Mouse (Mus musculus) heart, embryonic 14.5 days (tissue): ENCODE measurements around the gene Hoxb2. TPM values are rescaled to one million over a fixed set of nuclear protein-coding genes. Genes with fewer than 3 reads are reported as not detected.

ENCODE experiments used
- ATAC-seq: fragments of 200-750 bp; cut with Nextera tagmentation; 2 replicates; pipeline ENCODE4 v1.8.0; 2017; ENCODE audit warnings: low read depth, moderate TSS enrichment; ENCODE audit not compliant: insufficient number of reproducible peaks, insufficient read depth, low FRiP score
- H3K27ac ChIP-seq, 2 experiments: fragments of 200-500 bp in 1 of 2; fragments of 300-500 bp in 1 of 2; sonication (generic) in 1 of 2; replicated peaks in 1 of 2; 2 replicates each; pipeline ENCODE4 v1.5.1; 2012 to 2014; ENCODE audit warnings: low read depth in 2 of 2, low read length in 2 of 2, control low read depth in 1 of 2, mild to moderate bottlenecking in 1 of 2, mixed read lengths in 1 of 2; ENCODE audit not compliant: control insufficient read depth in 1 of 2, insufficient read depth in 1 of 2
- H3K27me3 ChIP-seq: fragments of 300-500 bp; sonication (generic); 2 replicates; pipeline ENCODE4 v1.6.1; 2014; ENCODE audit warnings: mild to moderate bottlenecking, low read length, control low read depth; ENCODE audit not compliant: control insufficient read depth, insufficient read depth
- H3K36me3 ChIP-seq: fragments of 300-500 bp; sonication (generic); 2 replicates; pipeline ENCODE4 v1.6.1; 2014; ENCODE audit warnings: mild to moderate bottlenecking, control low read depth, low read length, mixed read lengths; ENCODE audit not compliant: control insufficient read depth, insufficient read depth
- H3K4me1 ChIP-seq, 2 experiments: fragments of 200-500 bp in 1 of 2; fragments of 300-500 bp in 1 of 2; sonication (generic) in 1 of 2; 2 replicates each; pipeline ENCODE4 v1.6.1; 2012 to 2014; ENCODE audit warnings: low read length in 2 of 2, control low read depth in 1 of 2, mixed read lengths in 1 of 2; ENCODE audit not compliant: control insufficient read depth in 2 of 2, insufficient read depth in 2 of 2
- H3K4me2 ChIP-seq: fragments of 300-500 bp; sonication (generic); 2 replicates; pipeline ENCODE4 v1.6.1; 2014; ENCODE audit warnings: mild to moderate bottlenecking, low read length
- H3K4me3 ChIP-seq, 2 experiments: fragments of 200-500 bp in 1 of 2; fragments of 300-500 bp in 1 of 2; sonication (generic) in 1 of 2; 2 replicates each; pipeline ENCODE4 v1.5.1; 2012 to 2014; ENCODE audit warnings: low read length in 2 of 2, mild to moderate bottlenecking in 2 of 2, control low read depth in 1 of 2, low read depth in 1 of 2, moderate library complexity in 1 of 2; ENCODE audit not compliant: control insufficient read depth in 1 of 2, insufficient read depth in 1 of 2
- H3K9ac ChIP-seq: fragments of 300-500 bp; sonication (generic); 2 replicates; pipeline ENCODE4 v1.6.1; 2014; ENCODE audit warnings: mild to moderate bottlenecking, low read length
- H3K9me3 ChIP-seq: fragments of 300-500 bp; sonication (generic); 2 replicates; pipeline ENCODE4 v1.6.1; 2016; ENCODE audit warnings: low read length, control low read depth; ENCODE audit not compliant: control insufficient read depth
- whole genome bisulfite sequencing: fragments of 180-500 bp; shearing (Covaris S2); extraction: QIAGEN DNeasy Blood & Tissue Kit; methylation state at CpG from one replicate; pipeline ENCODE4 v1.1.7; 2014; 5-methylcytosine and 5-hydroxymethylcytosine counted together
- polyA plus RNA-seq: library from polyadenylated mRNA; unstranded; fragments of >200 nt; fragmentation: Nextera tagmentation; extraction: Ambion mirVana; gene quantifications from 2 replicates; pipeline ENCODE4 v1.2.1, GENCODE M21; 2014

The Hoxb2 gene
- polyA plus RNA-seq, 1 experiment from 2014 or later: 2.9 TPM

DNA sequence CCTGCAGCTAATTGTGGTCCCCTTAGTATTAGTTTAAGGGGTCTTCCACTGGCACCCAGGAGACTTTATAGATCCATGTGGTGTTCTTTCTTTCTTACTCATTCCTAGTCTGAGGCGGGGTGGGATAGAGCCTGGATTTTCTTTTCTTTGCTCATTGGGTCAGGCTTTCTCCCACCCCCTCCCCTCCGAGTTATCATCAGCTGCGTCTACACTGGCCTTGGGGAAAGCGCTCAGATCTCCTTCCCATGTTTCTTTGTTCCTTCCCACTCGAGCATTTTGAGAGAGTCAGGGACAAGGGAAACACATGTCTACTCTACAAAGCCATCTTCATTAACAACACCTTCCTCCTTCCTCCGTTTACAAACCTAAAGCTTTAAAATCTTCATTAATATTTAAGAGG lies 13.3 kb upstream of the Hoxb2 start:
- whole genome bisulfite sequencing: 6% methylated on average over 6 of the region's 6 CpGs
- Histone ChIP-seq H3K27me3 (peaks cover 99% of the 10 kb centered on the region), H3K4me1 (peaks cover 0 to 6% of the 10 kb centered on the region in 2 experiments; a peak in 3 of 4 replicates), H3K4me2 (no peak overlapping the region), H3K4me3 (no peak overlapping the region), H3K9me3 (no peaks in the 10 kb centered on the region), H3K36me3 (no peaks in the 10 kb centered on the region), H3K27ac (no peak overlapping the region), H3K9ac (no peak overlapping the region)
- ATAC-seq: no peak

GRCm38 (mm10) chr11:96338957-96339855 lies 11.1 kb upstream of the Hoxb2 start:
- Histone ChIP-seq H3K9ac (no peak overlapping the region), H3K36me3 (no peaks in the 10 kb centered on the region), H3K27me3 (peaks cover 99% of the 10 kb centered on the region), H3K4me2 (no peak overlapping the region), H3K27ac (no peak overlapping the region), H3K4me3 (no peak overlapping the region), H3K4me1 (peaks cover 0 to 4% of the 10 kb centered on the region in 2 experiments; a peak in 2 of 4 replicates), H3K9me3 (no peaks in the 10 kb centered on the region)
- WGBS: 39% methylated on average over 7 of the region's 7 CpGs
- no peak for ATAC-seq

DNA sequence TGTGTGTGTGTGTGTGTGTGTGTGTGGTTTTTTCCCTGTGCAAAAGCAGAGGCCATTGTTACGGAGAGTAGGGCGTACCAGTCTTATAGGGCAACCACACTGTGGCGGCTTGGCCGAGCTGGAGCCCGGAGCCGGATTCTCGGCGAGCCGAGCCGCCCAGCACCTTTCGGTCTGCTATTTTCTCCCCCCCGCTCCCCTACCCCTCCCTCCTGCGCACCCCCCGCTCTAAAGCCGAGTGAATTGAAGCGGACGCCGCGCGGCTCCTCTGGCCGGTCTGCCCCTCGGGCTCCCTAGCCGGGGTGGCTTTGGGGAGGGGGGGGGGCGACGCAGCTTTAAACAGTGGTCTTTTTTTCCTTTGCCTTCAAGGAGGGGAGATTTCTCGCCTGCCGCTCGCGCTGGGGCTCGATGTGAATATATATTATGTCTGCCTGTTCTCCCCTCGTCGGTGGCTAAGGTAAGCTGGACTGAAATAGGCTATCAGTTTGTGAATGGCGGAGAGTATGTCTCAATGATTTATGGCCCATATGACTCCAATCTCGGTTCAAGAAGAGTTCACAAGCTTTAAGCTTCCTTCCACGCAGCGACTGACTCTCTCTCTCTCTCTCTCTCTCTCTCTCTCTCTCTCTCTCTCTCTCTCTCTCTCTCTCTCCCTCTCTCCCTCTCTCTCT lies 9.5 kb upstream of the Hoxb2 start:
- peaks cover 99% of the 10 kb centered on the region for H3K27me3 ChIP-seq
- peak overlapping the region; percentile 18 to 27 for H3K4me3 ChIP-seq
- H3K27ac ChIP-seq: no peak overlapping the region; a peak in 1 of 4 replicates
- no peaks in the 10 kb centered on the region for H3K36me3 ChIP-seq
- peak overlapping the region; percentile 31; the same call in 1 of the 2 replicates for H3K9ac ChIP-seq
- WGBS: 1% methylated on average over 34 of the region's 36 CpGs
- peaks cover 0 to 4% of the 10 kb centered on the region in 2 experiments; a peak in 2 of 4 replicates for H3K4me1 ChIP-seq
- H3K9me3 ChIP-seq: no peaks in the 10 kb centered on the region
- H3K4me2 ChIP-seq: peak overlapping the region; percentile 58
- no peak for ATAC-seq

GRCm38 (mm10) chr11:96341701-96342575 lies 8.4 kb upstream of the Hoxb2 start:
- Histone ChIP-seq H3K36me3 (no peaks in the 10 kb centered on the region), H3K4me3 (peak overlapping the region; percentile 31 to 38), H3K4me2 (peak overlapping the region; percentile 58), H3K9me3 (no peaks in the 10 kb centered on the region), H3K27me3 (peaks cover 99% of the 10 kb centered on the region), H3K9ac (peak overlapping the region; percentile 63), H3K4me1 (peaks cover 0 to 4% of the 10 kb centered on the region in 2 experiments; a peak in 2 of 4 replicates), H3K27ac (peak overlapping the region in 1 of 2 experiments; percentile 47; a peak in 2 of 4 replicates)
- ATAC-seq: no peak
- WGBS: 2% methylated on average over 40 of the region's 40 CpGs

GRCm38 (mm10) chr11:96342576-96342930 lies 7.8 kb upstream of the Hoxb2 start:
- H3K27ac ChIP-seq: no peak overlapping the region
- no peak for ATAC-seq
- WGBS: 12% methylated on average over 4 of the region's 4 CpGs
- no peak overlapping the region for H3K4me3 ChIP-seq
- no peak overlapping the region for H3K9ac ChIP-seq
- H3K36me3 ChIP-seq: no peaks in the 10 kb centered on the region
- H3K9me3 ChIP-seq: no peaks in the 10 kb centered on the region
- peak overlapping the region; percentile 58 for H3K4me2 ChIP-seq
- peaks cover 97% of the 10 kb centered on the region for H3K27me3 ChIP-seq
- peaks cover 0 to 4% of the 10 kb centered on the region in 2 experiments; a peak in 2 of 4 replicates for H3K4me1 ChIP-seq

DNA sequence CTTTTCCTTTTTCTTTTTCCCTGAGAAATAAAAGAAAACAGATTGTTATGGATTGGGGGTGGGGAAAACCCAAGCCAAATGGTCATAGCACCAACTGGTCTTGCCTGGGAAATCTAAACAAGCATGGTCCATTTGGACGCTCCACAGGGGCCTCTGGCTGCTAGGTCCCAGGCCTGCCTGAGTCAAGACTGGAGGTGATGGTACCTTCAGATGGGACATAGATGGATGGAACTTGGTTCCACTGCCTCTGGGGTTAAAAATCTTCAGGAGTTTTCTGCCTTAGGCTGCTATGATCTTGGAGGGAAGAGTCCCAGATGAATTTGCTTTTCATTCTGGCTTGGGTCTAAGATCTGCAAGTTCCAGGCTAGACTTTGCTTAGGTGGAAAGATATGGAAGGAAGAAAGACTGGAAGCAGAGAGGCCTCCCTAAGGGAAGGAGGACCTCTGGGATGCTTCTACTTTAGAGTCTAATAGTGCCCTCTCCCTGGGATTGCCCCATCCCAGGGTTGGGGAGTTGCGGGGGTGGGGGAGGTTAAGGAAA lies 7.0 kb upstream of the Hoxb2 start:
- peaks cover 97% of the 10 kb centered on the region for H3K27me3 ChIP-seq
- no peaks in the 10 kb centered on the region for H3K36me3 ChIP-seq
- ATAC-seq: no peak
- H3K9ac ChIP-seq: no peak overlapping the region
- no peaks in the 10 kb centered on the region for H3K9me3 ChIP-seq
- no peak overlapping the region for H3K27ac ChIP-seq
- peaks cover 0 to 4% of the 10 kb centered on the region in 2 experiments; a peak in 2 of 4 replicates for H3K4me1 ChIP-seq
- no peak overlapping the region for H3K4me2 ChIP-seq
- WGBS: 59% methylated on average over 2 of the region's 2 CpGs
- no peak overlapping the region for H3K4me3 ChIP-seq
